Mouse (Mus musculus): ENCODE data around the gene Mllt3.

GRCm38 (mm10) chr4:87804576-87804975, 228.6 kb downstream of the Mllt3 start:
- TF ChIP-seq CTCF (IDR thresholded peaks at IDR 0.05 in 2 of 3, conservative IDR thresholded peaks at IDR 0.05 in 1 of 3; ENCODE audit: control insufficient read depth in 1 of 3, insufficient read depth in 1 of 3, low read depth in 2 of 3, low read length in 3 of 3, poor library complexity in 1 of 3, severe bottlenecking in 1 of 3) (no peak), POLR2A (IDR thresholded peaks at IDR 0.05; ENCODE audit: control insufficient read depth in 1 of 2, insufficient read depth in 1 of 2, low read depth in 1 of 2, low read length in 2 of 2, poor library complexity in 1 of 2) (no peak), MAFK (IDR thresholded peaks at IDR 0.05; ENCODE audit: borderline replicate concordance, low read depth, low read length) (no peak), EP300 (IDR thresholded peaks at IDR 0.05; ENCODE audit: low read depth in 1 of 2, low read length in 2 of 2) (no peak), USF1 (IDR thresholded peaks at IDR 0.05; ENCODE audit: low read depth, low read length) (no peak), ZMIZ1 (IDR thresholded peaks at IDR 0.05; ENCODE audit: low read depth, low read length) (no peak)

Data from MEL (cell line).